Mouse (Mus musculus): ENCODE measurements around the gene Epb42. TPM values are rescaled to one million over a fixed set of nuclear protein-coding genes. Genes with fewer than 3 reads are reported as not detected.
"Not testable (repeated sequence)": the region's sequence is repeated elsewhere in the genome, so short reads cannot be mapped to it uniquely, and the experiment has no call there.

Gene Epb42
- polyA plus RNA-seq, 1 experiment from 2014 or later = 19.1 TPM

GRCm38 (mm10) chr2:121003586-121003985 is 33.3 kb downstream of the Epb42 start:
- Histone ChIP-seq H3K4me1 (peaks cover 4% of the 10 kb centered on the region; the same call in 1 of the 2 replicates), H3K4me3 (no peak overlapping the region), H3K27me3 (ENCODE audit: insufficient read depth, poor library complexity, severe bottlenecking) (no peaks in the 10 kb centered on the region), H3K27ac (no peak overlapping the region), H3K9me3 (no peaks in the 10 kb centered on the region), H3K36me3 (no peaks in the 10 kb centered on the region)
- WGBS = 60% methylated on average over 2 of the region's 2 CpGs
- no peak for DNase-seq (ENCODE audit: low spot score)

DNA sequence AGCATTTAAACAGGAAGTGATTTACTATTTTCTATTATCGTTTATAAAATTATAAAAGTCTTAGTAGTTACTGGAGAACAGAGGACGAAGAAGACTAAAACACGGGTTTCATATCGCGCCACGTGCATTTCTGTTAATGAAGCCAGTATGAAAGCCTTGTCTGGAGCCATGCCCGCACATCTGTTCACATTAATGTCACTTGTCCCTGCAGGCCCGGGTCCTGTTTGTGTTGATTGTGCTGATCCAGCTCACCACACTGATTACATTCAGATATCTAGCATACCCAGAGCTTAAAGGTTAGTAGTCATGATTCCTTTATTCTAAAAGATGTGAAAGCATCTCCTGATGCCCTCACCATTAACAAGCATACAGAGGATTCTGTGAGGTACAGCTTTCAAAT is 38.0 kb downstream of the Epb42 start:
- no peaks in the 10 kb centered on the region for H3K27me3 ChIP-seq (ENCODE audit: insufficient read depth, poor library complexity, severe bottlenecking)
- H3K27ac ChIP-seq = no peak overlapping the region
- no peak overlapping the region for H3K4me3 ChIP-seq
- no peaks in the 10 kb centered on the region for H3K36me3 ChIP-seq
- 86% methylated on average over 8 of the region's 8 CpGs for WGBS
- no peaks in the 10 kb centered on the region for H3K4me1 ChIP-seq
- no peak for DNase-seq (ENCODE audit: low spot score)
- no peaks in the 10 kb centered on the region for H3K9me3 ChIP-seq

GRCm38 (mm10) chr2:120996607-120997006 is 40.3 kb downstream of the Epb42 start:
- not testable (repeated sequence) for DNase-seq (ENCODE audit: low spot score); H3K27ac ChIP-seq; H3K4me1 ChIP-seq; H3K4me3 ChIP-seq; H3K9me3 ChIP-seq; H3K36me3 ChIP-seq; H3K27me3 ChIP-seq (ENCODE audit: insufficient read depth, poor library complexity, severe bottlenecking)
- WGBS = 77% methylated on average over 1 of the region's 1 CpGs

- WGBS = 74% methylated on average over 4 of the region's 4 CpGs
- H3K27me3 ChIP-seq (ENCODE audit: insufficient read depth, poor library complexity, severe bottlenecking) = no peaks in the 10 kb centered on the region
- no peak overlapping the region for H3K27ac ChIP-seq
- H3K9me3 ChIP-seq = no peaks in the 10 kb centered on the region
- no peaks in the 10 kb centered on the region for H3K36me3 ChIP-seq
- no peaks in the 10 kb centered on the region for H3K4me1 ChIP-seq
- H3K4me3 ChIP-seq = no peak overlapping the region
- no peak for DNase-seq (ENCODE audit: low spot score)
Observed at GRCm38 (mm10) chr2:120991196-120991595, 45.7 kb downstream of the Epb42 start.

DNA sequence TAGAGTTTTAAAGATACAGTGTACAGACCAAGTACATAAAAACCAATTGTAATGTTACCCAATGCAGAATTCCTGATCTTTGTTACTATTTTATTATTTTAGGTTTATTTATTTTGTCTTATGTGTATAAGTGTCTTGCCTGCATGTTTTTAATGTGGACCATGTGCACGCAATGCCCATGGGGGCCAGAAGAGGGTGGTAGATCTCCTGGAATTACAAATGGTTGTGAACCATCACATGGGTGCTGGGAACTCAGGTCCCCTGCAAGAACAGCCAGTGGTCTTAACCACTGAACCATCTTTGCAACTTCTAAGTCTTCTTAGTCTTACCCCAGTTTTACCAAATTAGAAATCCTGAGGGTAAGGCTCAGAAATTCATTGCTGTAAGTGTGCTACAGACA is 51.6 kb downstream of the Epb42 start:
- no peaks in the 10 kb centered on the region for H3K4me1 ChIP-seq
- WGBS = 95% methylated on average over 1 of the region's 1 CpGs
- no peak for DNase-seq (ENCODE audit: low spot score)
- no peaks in the 10 kb centered on the region for H3K9me3 ChIP-seq
- no peak overlapping the region for H3K27ac ChIP-seq
- H3K36me3 ChIP-seq = no peaks in the 10 kb centered on the region
- no peak overlapping the region for H3K4me3 ChIP-seq
- no peaks in the 10 kb centered on the region for H3K27me3 ChIP-seq (ENCODE audit: insufficient read depth, poor library complexity, severe bottlenecking)

GRCm38 (mm10) chr2:120983611-120984010 is 53.3 kb downstream of the Epb42 start:
- H3K27ac ChIP-seq = no peak overlapping the region
- H3K36me3 ChIP-seq = no peaks in the 10 kb centered on the region
- no peaks in the 10 kb centered on the region for H3K27me3 ChIP-seq (ENCODE audit: insufficient read depth, poor library complexity, severe bottlenecking)
- H3K4me1 ChIP-seq = no peaks in the 10 kb centered on the region
- DNase-seq (ENCODE audit: low spot score) = no peak
- no peaks in the 10 kb centered on the region for H3K9me3 ChIP-seq
- H3K4me3 ChIP-seq = no peak overlapping the region
- WGBS = 28% methylated on average over 2 of the region's 2 CpGs

- WGBS = 42% methylated on average over 2 of the region's 2 CpGs
- Histone ChIP-seq H3K4me1 (no peaks in the 10 kb centered on the region), H3K36me3 (no peaks in the 10 kb centered on the region), H3K4me3 (no peak overlapping the region), H3K27ac (no peak overlapping the region), H3K27me3 (ENCODE audit: insufficient read depth, poor library complexity, severe bottlenecking) (no peaks in the 10 kb centered on the region), H3K9me3 (no peaks in the 10 kb centered on the region)
- DNase-seq (ENCODE audit: low spot score) = no peak
Observed at GRCm38 (mm10) chr2:120980861-120981260, 56.0 kb downstream of the Epb42 start.

DNA sequence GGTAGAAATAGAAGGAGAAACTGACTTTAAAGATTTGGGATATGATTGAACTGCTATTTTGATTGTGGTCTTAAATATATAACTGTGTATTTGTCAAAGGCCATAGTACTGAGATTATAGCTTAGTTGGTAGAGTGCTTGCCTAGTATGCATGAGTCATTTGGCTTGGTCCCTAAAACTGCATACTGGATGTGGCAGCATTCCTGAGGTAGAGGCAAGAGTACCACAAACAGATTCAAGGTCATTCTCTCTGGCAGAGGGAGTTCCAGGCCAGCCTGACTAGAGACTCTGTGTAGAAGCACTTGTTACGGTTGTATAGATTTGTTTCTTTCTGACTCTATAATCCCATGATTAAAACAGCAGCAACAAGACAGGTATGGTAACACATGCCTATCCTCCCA is 57.1 kb downstream of the Epb42 start:
- Histone ChIP-seq H3K27me3 (ENCODE audit: insufficient read depth, poor library complexity, severe bottlenecking) (no peaks in the 10 kb centered on the region), H3K9me3 (no peaks in the 10 kb centered on the region), H3K4me3 (no peak overlapping the region), H3K36me3 (no peaks in the 10 kb centered on the region), H3K4me1 (no peaks in the 10 kb centered on the region), H3K27ac (no peak overlapping the region)
- no peak for DNase-seq (ENCODE audit: low spot score)
- WGBS = 79% methylated on average over 1 of the region's 1 CpGs

- WGBS = 65% methylated on average over 2 of the region's 2 CpGs
- no peak for DNase-seq (ENCODE audit: low spot score)
Observed at GRCm38 (mm10) chr2:120978693-120979037, 58.2 kb downstream of the Epb42 start.

GRCm38 (mm10) chr2:120977926-120978692 is 58.8 kb downstream of the Epb42 start:
- no peaks in the 10 kb centered on the region for H3K9me3 ChIP-seq
- peak overlapping the region; percentile 77 for H3K4me3 ChIP-seq
- H3K4me1 ChIP-seq = no peaks in the 10 kb centered on the region
- no peaks in the 10 kb centered on the region for H3K36me3 ChIP-seq
- 79% methylated on average over 8 of the region's 8 CpGs for WGBS
- H3K27ac ChIP-seq = peak overlapping the region; percentile 89; the same call in 1 of the 2 replicates
- no peaks in the 10 kb centered on the region for H3K27me3 ChIP-seq (ENCODE audit: insufficient read depth, poor library complexity, severe bottlenecking)
- no peak for DNase-seq (ENCODE audit: low spot score)

More at GRCm38 (mm10) chr2:120978693-120979037, 58.2 kb downstream of the Epb42 start:
- H3K9me3 ChIP-seq = no peaks in the 10 kb centered on the region
- no peaks in the 10 kb centered on the region for H3K27me3 ChIP-seq (ENCODE audit: insufficient read depth, poor library complexity, severe bottlenecking)
- no peak overlapping the region for H3K4me3 ChIP-seq
- H3K36me3 ChIP-seq = no peaks in the 10 kb centered on the region
- H3K27ac ChIP-seq = no peak overlapping the region
- H3K4me1 ChIP-seq = no peaks in the 10 kb centered on the region

DNA sequence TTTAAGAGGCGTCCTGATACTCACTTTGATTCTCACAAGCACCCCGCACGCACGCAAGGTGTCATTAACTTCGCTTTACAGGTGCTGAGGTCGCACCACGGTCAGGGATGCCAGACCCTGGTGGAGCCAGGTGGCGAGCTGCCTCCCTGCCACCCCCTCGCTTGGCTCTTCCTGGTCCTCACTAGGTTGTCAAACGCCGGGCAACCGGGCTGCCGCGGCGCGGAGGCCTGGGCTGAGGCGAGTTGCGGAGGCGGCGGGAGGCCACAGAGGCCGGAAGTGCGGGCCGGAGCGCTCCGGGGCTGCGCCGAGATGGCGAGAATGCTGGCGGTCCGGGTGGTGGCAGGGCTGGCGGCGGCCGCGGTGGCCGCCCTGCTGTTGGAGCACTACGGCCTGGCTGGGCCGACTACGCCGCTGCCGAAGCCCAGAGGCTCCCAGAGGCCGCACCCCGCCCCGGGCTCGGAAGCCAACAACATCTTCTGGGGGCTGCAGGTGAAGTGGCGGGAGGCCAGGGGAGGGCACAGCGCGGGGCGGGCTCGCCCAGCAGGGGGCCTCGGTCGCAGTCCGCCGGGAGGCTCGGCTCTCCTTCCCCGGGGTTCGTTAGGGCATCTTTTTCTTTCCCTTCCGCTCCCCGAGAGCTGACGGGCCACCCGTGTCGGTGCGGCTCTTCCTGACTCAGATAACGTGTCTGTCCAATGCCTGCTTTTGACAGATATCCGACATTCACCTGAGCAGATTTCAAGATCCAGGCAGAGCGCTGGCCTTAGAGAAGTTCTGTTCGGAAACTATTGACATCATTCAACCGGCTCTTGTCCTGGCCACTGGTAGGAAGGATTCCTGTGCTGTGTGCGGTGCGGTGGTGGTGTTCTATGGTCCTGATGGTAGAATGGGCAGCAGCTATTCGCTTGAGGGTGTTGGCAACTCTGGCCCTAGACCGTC is 59.6 kb downstream of the Epb42 start, which contains the start of gene Tmem62:
TSS of gene Tmem62 (plus strand) at position 28 of the 936 bp plus-strand sequence.
- peak; percentile 84 for DNase-seq (ENCODE audit: low spot score)
- WGBS = 2% methylated on average over 71 of the region's 71 CpGs
- Histone ChIP-seq H3K4me1 (no peaks in the 10 kb centered on the region), H3K27ac (peak within 1 kb of the TSS; percentile 89), H3K9me3 (no peaks in the 10 kb centered on the region), H3K27me3 (ENCODE audit: insufficient read depth, poor library complexity, severe bottlenecking) (no peaks in the 10 kb centered on the region), H3K36me3 (no peaks in the 10 kb centered on the region), H3K4me3 (peak within 1 kb of the TSS; percentile 77)

DNA sequence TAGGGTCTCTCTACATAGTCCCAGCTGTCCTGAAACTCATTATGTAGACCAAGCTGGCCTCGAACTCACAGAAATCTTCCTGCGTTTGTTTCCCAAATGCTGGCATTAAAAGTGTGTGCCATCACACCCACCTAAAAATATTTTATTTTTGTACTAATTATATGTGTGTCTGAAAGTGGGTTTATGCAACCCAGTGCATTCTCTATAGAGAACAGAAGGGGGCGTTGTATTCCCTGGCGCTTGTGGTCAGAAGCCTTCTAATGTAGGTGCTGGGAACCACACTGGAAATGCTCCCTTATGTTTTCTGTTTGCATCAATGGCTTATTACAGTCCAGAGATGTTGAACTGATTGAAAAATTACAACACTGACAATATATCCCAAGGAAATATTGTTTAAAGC is 60.6 kb downstream of the Epb42 start:
- Histone ChIP-seq H3K4me1 (no peaks in the 10 kb centered on the region), H3K36me3 (no peaks in the 10 kb centered on the region), H3K27ac (no peak overlapping the region), H3K9me3 (no peaks in the 10 kb centered on the region), H3K27me3 (ENCODE audit: insufficient read depth, poor library complexity, severe bottlenecking) (no peaks in the 10 kb centered on the region), H3K4me3 (peak overlapping the region; percentile 77)
- no peak for DNase-seq (ENCODE audit: low spot score)
- 50% methylated on average over 4 of the region's 4 CpGs for WGBS

- no peak overlapping the region for H3K27ac ChIP-seq
- no peak overlapping the region for H3K4me3 ChIP-seq
- no peaks in the 10 kb centered on the region for H3K9me3 ChIP-seq
- H3K4me1 ChIP-seq = peaks cover 8% of the 10 kb centered on the region
- 13% methylated on average over 5 of the region's 5 CpGs for WGBS
- H3K36me3 ChIP-seq = no peaks in the 10 kb centered on the region
- H3K27me3 ChIP-seq (ENCODE audit: insufficient read depth, poor library complexity, severe bottlenecking) = no peaks in the 10 kb centered on the region
- no peak for DNase-seq (ENCODE audit: low spot score)
Observed at GRCm38 (mm10) chr2:120972964-120973363, 63.9 kb downstream of the Epb42 start.

All from heart, embryonic 10.5 days (tissue).